Mouse (Mus musculus): ENCODE results near the gene 4930507D05Rik.

The 4930507D05Rik gene

DNA sequence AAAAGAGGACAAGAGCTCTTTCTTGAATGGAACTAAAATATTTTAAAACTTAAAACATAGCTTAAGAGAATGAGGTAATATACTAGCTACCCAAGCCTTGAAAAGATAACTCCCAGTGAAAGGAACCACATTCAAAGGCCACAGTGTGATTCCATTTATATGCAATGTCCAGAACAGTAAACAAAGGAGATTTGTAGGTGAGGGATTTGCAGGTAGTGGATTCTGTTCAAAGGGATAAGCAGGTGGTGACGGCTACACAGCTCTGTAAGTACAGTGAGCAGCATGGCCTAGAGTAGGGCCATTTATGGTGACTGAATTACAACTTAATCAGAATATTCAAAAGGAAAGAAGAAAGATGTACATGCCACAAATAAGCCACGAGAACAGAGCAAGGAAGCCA is 27.7 kb downstream of the 4930507D05Rik start:
- CTCF ChIA-PET: no interaction called here

DNA sequence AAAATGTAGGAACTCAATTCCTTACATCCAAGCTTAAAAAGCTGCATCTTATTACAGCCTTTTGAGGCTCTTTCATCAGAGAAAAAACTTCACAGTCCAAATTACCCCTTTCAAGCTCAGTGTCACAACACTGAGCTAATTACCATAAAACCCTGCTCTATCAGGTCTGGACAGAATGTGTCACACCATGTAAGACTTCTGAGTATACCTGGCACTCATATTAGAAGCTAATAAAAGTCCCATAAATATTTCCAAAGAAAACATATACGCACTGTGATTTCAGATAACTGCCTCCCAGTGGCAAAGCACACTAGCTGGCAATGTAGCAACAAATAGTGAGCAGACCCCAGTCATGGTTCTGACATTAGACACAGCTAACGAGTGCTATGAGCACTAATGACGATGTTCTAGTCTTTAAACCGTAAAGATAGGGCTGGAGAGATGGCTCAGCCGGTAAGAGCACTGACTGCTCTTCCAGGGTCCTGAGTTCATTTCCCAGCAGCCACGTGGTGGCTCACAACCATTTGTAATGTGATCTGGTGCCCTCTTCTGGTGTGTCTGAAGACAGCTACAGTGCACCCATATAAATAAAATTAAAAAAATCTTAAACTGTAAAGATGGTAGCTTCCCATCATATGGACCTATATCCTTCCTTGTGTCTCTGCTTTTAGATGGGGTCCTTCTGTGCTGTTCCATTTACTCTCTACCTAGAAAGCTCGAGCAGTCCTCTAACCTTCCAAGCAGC is 32.0 kb downstream of the 4930507D05Rik start:
- CTCF ChIA-PET: no interaction called here

DNA sequence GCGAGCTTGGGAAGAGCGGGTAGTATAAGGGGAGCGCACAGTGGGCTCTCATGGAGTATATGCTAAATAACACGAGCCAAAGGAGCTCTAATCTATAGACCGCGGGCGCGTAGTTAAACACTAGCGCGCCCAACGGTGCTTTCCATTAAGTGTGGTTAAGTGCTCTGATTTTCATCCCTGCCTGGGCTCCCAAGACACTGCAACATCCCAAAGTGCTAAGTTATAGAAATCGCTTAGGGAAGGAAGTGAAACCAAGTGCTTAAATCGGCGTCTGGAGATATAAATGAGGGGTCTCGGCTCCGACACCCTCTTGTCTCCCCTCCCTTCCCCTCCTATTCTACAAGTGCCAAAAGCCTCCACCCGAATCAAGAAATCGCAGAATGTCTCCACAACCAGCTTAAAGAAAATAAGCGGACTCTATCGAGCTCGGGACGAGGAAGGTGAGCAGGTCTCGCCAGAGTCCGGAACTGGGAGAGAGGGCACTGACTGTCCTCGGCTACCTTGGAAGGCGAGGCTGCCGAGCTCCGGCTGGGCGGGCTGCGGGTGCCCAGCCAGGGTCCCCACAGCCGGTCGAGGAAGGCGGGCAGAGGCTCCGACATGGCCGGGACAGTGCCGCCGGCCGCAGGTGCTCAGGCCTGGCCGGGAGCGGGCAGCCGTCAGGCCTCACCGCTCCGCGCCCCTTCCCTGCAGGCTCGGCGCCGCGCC is 36.7 kb downstream of the 4930507D05Rik start:
- CTCF ChIA-PET: interaction anchor here (0.6 to 1.4 kb wide), 3 partner anchors 21 to 740 kb away, joined by 3 to 5 read pairs (median 4); no protein-coding TSS in a partner anchor

DNA sequence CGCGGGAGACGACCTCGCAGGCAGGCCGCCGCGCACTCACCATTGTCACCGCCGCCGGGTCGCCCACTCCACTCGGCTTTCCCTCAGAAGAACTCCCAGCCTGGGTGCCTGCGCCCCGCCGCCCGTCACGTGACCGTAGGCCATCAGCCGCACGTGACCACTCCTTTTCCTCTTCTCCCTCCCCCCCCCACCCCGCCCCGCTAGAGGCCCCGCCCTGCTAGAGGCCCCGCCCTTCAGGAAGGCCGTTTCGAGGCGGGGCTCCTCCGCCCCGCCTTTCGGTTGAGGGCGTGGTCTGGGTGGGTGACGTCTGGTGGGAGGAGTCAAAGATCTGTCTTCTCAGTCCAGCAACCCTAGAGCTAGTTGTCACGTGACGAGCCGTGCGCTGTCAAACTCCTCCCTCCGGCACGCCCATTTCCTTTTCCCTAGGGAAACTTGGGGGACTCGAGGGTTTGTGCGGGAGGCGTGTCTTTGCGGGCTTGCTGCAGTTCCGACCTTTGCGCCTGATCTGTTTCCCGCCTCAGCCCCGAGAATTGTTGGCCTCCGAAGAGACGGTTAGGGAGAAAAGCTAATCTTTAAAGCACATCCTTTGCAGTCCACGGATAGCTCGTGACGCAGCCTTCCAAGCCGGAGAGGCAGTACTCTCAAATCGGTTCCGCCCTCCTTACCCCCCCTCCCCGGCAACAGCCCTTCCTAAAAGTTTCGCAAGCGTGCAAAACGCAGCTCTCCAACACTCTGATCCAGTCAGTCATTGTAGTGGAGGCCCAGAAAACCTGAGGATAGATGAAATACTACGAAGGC is 37.5 kb downstream of the 4930507D05Rik start, which contains the start of gene Vps26a:
Gene Vps26a, minus strand, starts transcription at position 188 of the 798 bp plus-strand sequence.
- CTCF ChIA-PET: interaction anchor here (0.6 kb wide), 1 partner anchor 147 kb away, joined by 3 read pairs; no protein-coding TSS in a partner anchor

DNA sequence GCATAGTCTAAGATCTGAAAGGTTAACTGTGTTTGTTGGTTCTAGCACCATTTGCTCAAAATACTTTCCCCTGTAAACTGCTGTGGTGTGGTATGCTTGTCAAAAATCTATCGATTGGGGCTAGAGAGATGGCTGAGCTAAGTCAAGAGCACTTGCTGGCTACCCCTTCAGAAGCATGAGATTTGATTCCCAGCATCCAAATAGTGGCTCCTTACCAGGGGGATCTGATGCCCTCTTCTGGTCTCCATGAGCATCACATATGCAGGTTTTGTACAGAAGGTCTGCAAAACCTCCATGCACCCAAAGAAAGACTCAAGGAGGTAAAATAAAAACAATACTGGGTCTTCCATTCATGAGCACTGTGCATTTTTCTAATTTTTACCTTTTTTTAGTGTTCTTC is 39.0 kb downstream of the 4930507D05Rik start:
- CTCF ChIA-PET: interaction anchor here (0.6 kb wide), 1 partner anchor 58 kb away, joined by 8 read pairs; no protein-coding TSS in a partner anchor

DNA sequence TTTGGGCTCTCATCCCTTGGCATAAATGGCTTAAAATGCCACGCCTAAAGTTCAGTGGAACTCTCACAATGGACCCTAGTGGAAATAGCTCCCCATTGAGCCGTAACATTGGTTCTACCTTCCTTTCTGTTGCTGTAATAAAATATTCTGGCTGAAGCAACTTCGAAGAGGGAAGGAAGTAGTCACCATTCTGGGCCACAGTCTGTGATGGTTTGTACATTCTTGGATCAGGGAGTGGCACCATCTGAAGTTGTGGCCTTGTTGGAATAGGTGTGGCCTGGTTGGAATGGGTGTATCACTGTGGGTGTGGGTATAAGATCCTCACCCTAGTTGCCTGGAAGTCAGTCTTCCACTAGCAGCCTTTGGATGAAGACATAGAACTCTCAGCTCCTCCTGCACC is 42.4 kb downstream of the 4930507D05Rik start:
- CTCF ChIA-PET: interaction anchor here (1.0 kb wide), 1 partner anchor 12 kb away, joined by 3 read pairs; no protein-coding TSS in a partner anchor

DNA sequence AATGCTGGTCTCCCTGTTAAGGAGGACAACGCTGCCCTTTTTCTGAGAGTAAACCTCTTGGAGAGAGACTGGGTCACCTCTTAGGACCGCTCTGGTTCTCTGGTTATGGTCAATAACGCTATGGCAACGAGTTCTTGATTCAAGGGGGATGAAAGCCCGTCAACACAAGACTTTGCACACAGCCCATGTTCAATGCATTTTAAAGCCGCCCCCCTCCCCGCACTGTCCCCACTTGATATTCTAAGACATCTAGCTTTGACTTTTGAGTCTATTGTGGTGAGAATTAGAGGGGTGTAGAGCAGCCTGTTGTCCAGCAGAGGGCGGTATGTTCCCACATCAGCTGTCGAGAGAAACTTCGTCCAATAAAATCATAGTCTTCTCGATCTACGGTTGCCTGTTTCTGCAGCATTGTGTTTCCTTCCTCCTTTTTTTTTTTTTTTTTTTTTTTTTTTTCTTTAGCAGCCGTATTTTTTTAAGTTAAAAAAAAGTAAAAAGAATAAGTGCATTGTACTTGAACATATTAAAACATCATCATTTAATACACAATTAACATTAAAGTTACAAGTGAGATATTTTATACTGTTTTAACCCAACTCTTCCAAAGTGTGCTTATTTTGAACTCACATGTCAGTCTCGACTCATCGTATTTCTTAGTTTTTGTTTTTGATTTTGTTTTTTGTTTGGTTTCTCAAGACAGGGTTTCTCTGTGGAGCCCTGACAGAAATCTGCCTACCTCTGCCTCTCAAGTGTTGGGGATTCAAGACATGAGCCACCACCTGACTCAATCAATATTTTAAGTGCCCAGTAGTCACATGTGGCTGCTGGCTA is 51.0 kb downstream of the 4930507D05Rik start:
- CTCF ChIA-PET: interaction anchor here (0.9 to 1.3 kb wide), 5 partner anchors 9 to 76 kb away, joined by 3 to 4 read pairs (median 4); no protein-coding TSS in a partner anchor
